In genomic region chr14:108123147-108123546, GRCm38 (mm10) we compare ENCODE assay signal across 20 mouse cellular contexts.
DNase-seq lines count a peak whose midpoint lies in the region; TF ChIP-seq lines count a peak whose summit lies in the region.
"Had no signal": no experiment of that assay in that cellular context is flagged by ENCODE, and none has a peak within 500 bp of the region (broad histone marks: within the 10 kb centered on the region; RNA-seq: fewer than 3 reads in every experiment).

No protein-coding gene starts in this region.

- no peak for TF ChIP-seq POLR2A in myocyte (IDR thresholded peaks at IDR 0.05; ENCODE audit: insufficient read length, low read depth)

- H3K79me2 ChIP-seq in C2C12 (ENCODE audit: control insufficient read depth, insufficient read depth) (no peaks in the 10 kb centered on the region), myocyte (ENCODE audit: control insufficient read depth, insufficient read depth) (no peaks in the 10 kb centered on the region)

- H3K27me3 ChIP-seq in C2C12 (ENCODE audit: control insufficient read depth, insufficient read depth, insufficient read length) (no peaks in the 10 kb centered on the region), myocyte (ENCODE audit: control insufficient read depth, insufficient read depth, insufficient read length) (no peaks in the 10 kb centered on the region)
- H3K27me3 ChIP-seq: embryonic facial prominence, embryonic 12.5 days; forebrain, embryonic 13.5 days; forebrain, embryonic 15.5 days; Patski had no signal

- no peak for TF ChIP-seq CTCF in C2C12 (IDR thresholded peaks at IDR 0.05; ENCODE audit: control insufficient read depth, insufficient read depth, insufficient read length)

- DNase-seq in 416B (ENCODE audit: low read depth) = peak; percentile 17
- no peak for DNase-seq in neural tube, embryonic 10.5 days (ENCODE audit: extremely low spot score, low spot score)
- no peak for DNase-seq in kidney, adult 9 months
- DNase-seq: adrenal gland, adult 8-10 months; adrenal gland, postnatal 14 days; adrenal gland, postnatal 36 days; B cell, adult 2 months; cerebellum, adult 11-12 months; cerebellum, adult 2 months; cerebellum, adult 9-10 months; cerebellum, postnatal 10 days; cerebellum, postnatal 25 days; forebrain, postnatal 0 days had no signal

- H3K36me3 ChIP-seq in C2C12 (ENCODE audit: control insufficient read depth, insufficient read depth) (no peaks in the 10 kb centered on the region), myocyte (ENCODE audit: control insufficient read depth, insufficient read depth) (no peaks in the 10 kb centered on the region)
- H3K36me3 ChIP-seq: embryonic facial prominence, embryonic 10.5 days; embryonic facial prominence, embryonic 12.5 days; forebrain, embryonic 15.5 days had no signal

- H3ac ChIP-seq in C2C12 (ENCODE audit: control insufficient read depth, insufficient read length, low read depth) (no peak overlapping the region), myocyte (ENCODE audit: control insufficient read depth, insufficient read length) (no peak overlapping the region)

- H3K4me2 ChIP-seq in myocyte (ENCODE audit: low read depth) = no peak overlapping the region
- H3K4me2 ChIP-seq: embryonic facial prominence, embryonic 12.5 days; forebrain, embryonic 13.5 days; forebrain, embryonic 15.5 days had no signal

- H3K4me3 ChIP-seq in C2C12 (ENCODE audit: insufficient read depth, poor library complexity, severe bottlenecking) = no peak overlapping the region
- no peak overlapping the region for H3K4me3 ChIP-seq in myocyte
- H3K4me3 ChIP-seq: embryonic facial prominence, embryonic 10.5 days; embryonic facial prominence, embryonic 12.5 days; forebrain, embryonic 13.5 days; forebrain, embryonic 15.5 days had no signal

- no peaks in the 10 kb centered on the region for H3K79me3 ChIP-seq in C2C12 (ENCODE audit: low read depth)

TF ChIP-seq in C2C12, 6 proteins besides CTCF, POLR2A, EP300 and RAD21:
- TF ChIP-seq FOSL1 (IDR thresholded peaks at IDR 0.05; ENCODE audit: insufficient read depth, low read length, poor library complexity, severe bottlenecking) = no peak
- peak; percentile 92 for TF ChIP-seq CEBPB (IDR thresholded peaks at IDR 0.05; ENCODE audit: low read depth)

TF ChIP-seq in myocyte, 11 proteins besides CTCF, POLR2A, EP300 and RAD21:
- TF ChIP-seq USF1 (IDR thresholded peaks at IDR 0.05; ENCODE audit: low read depth) (no peak), CEBPB (IDR thresholded peaks at IDR 0.05; ENCODE audit: insufficient read depth, poor library complexity, severe bottlenecking) (peak; percentile 97)
